Mouse (Mus musculus) heart, adult 2 months (tissue): ENCODE measurements around the gene Rtkn2.

ENCODE experiments used
- CTCF ChIP-seq: fragments of 200-600 bp; IDR thresholded peaks from 2 replicates; pipeline ENCODE4 v1.8.1; 2022; ENCODE audit warnings: antibody characterized with exemption, mild to moderate bottlenecking, moderate library complexity
- EP300 ChIP-seq: fragments of 200-500 bp; IDR thresholded peaks from 2 replicates; pipeline ENCODE4 v1.6.1; 2011; ENCODE audit warnings: low read depth, low read length, control low read depth; ENCODE audit not compliant: insufficient read depth
- POLR2A ChIP-seq: fragments of 200-500 bp; IDR thresholded peaks from 2 replicates; pipeline ENCODE4 v1.6.1; 2011; ENCODE audit warnings: mild to moderate bottlenecking, low read depth, low read length, control low read depth; ENCODE audit not compliant: insufficient read depth

DNA sequence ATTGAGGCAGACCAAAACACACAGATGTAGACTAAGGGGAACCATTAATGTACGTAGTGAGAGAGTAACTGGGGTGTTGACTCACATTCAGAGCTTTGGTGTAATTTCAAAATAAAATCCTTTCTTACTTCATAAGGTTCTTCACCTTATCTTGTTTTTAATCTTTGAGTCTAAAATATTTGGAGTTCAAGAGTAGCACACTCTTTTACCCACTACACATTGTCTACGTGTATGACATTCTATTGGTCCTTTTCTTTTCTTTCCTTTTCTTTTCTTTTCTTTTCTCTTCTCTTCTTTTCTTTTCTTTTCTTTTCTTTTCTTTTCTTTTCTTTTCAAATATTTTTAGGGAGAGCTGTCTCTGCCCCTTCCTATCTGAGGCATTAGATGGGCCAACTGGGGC lies 23.4 kb upstream of the Rtkn2 start:
- no peak for TF ChIP-seq CTCF
- TF ChIP-seq EP300 = no peak
- TF ChIP-seq POLR2A = no peak
